Comparison of ENCODE assay signal across 8 mouse cellular contexts in genomic region chr9:119340909-119341816, GRCm38 (mm10). TPM values are rescaled to one million over a fixed set of nuclear protein-coding genes. Genes with fewer than 3 reads are reported as not detected.
DNase-seq lines count a peak whose midpoint lies in the region; ATAC-seq lines count a peak whose summit lies in the region.

TSS of gene Myd88 (minus strand) at chr9:119341411.

- peak; percentile 94 for ATAC-seq in inflammation-experienced regulatory T-cells, adult 6 months
- peak; percentile 93 for ATAC-seq in megakaryocyte-erythroid progenitor cell, adult 5-6 weeks (replicated peaks; ENCODE audit: low FRiP score, low TSS enrichment, poor library complexity, severe bottlenecking)

- peak; percentile 98 to 99 for DNase-seq in adrenal gland, adult (ENCODE audit: inconsistent age in 2 of 2, low spot score in 1 of 2)
- DNase-seq in embryo, embryonic 10.5 days (ENCODE audit: low spot score), result peak; percentile 99
- peak; percentile 97 for DNase-seq in gastrocnemius, postnatal 14 days
- peak; percentile 97 to 98 for DNase-seq in left cerebral cortex, postnatal 10 days (ENCODE audit: extremely low spot score in 1 of 2, low spot score in 2 of 2)
- peak; percentile 96 for DNase-seq in right cerebral cortex, postnatal 25 days
- DNase-seq in urinary bladder, postnatal 4 days (ENCODE audit: low spot score in 2 of 2), result peak; percentile 96 to 97

- intact Hi-C loops in gastrocnemius, postnatal 14 days (cut with DNase I; ENCODE audit: low total_unique reads), result no loop called here
- intact Hi-C loops in left cerebral cortex, postnatal 10 days (cut with DNase I), result no loop called here

RNA-seq across cellular contexts. Expression of gene Myd88, which starts in this region (rescaled TPM):
- 1 to 10 TPM; 7.0 to 7.5 TPM for total RNA-seq in gastrocnemius, postnatal 14 days (2021)
- 10 to 100 TPM; 72.5 to 96.3 (median 75.1) TPM for polyA plus RNA-seq in inflammation-experienced regulatory T-cells, adult 6 months (2017; shearing (Covaris generic))
- 1 to 10 TPM; 5.0 to 7.2 TPM for total RNA-seq in left cerebral cortex, postnatal 10 days (2021)
- 19.9 and 21.1 TPM in 2 replicates for total RNA-seq in megakaryocyte-erythroid progenitor cell, adult 5-6 weeks (2014; fragmentation: Nextera tagmentation)
- total RNA-seq in megakaryocyte-erythroid progenitor cell, adult 5-6 weeks (2017), result 16.2 and 18.8 TPM in 2 replicates

Comparison
In these comparisons a context has a peak if more than half of its experiments do, and no peak if none do; other contexts are left out.
1. Peak in every context shown above with its lines: DNase-seq and ATAC-seq.